ENCODE assay signal across 30 mouse cellular contexts in the genomic region with DNA sequence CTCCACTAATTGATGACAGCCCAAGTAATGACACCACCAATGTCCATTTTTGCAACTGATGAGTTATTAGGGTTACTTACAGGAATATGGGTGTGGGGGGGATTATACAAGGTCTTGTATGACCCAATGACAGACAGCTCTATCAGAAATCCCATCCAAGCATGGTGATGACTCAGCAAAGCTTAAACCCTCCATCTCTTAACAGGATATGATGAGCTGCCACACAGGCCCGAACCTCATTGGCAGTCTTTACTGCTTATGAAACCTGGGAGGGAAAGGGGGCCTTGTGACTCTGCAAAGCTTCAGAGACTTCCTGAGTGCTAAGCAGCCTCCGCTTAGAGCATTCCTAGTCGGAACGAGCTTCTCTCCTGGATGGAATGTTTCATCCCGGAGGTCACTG.
"Had no signal": no experiment of that assay in that cellular context is flagged by ENCODE, and none has a peak within 500 bp of the region (broad histone marks: within the 10 kb centered on the region; RNA-seq: fewer than 3 reads in every experiment).

No protein-coding gene starts in this region.

- H3K27ac ChIP-seq: heart, embryonic 13.5 days; heart, embryonic 15.5 days; hindbrain, embryonic 10.5 days; hindbrain, embryonic 12.5 days; hindbrain, embryonic 13.5 days; hindbrain, embryonic 14.5 days; hindbrain, embryonic 15.5 days; hindbrain, postnatal 0 days; intestine, embryonic 15.5 days; kidney, embryonic 15.5 days; kidney, postnatal 0 days; layer of hippocampus, adult 2 months; left cerebral cortex, adult 2 months had no signal

- H3K9me3 ChIP-seq: heart, embryonic 12.5 days; heart, embryonic 13.5 days; heart, embryonic 15.5 days; hindbrain, embryonic 10.5 days; hindbrain, embryonic 12.5 days; hindbrain, embryonic 13.5 days; hindbrain, embryonic 15.5 days; intestine, embryonic 15.5 days; kidney, embryonic 15.5 days had no signal

- DNase-seq: heart, postnatal 10 days; heart, postnatal 14 days; heart, postnatal 36 days; heart, postnatal 4 days; kidney, adult 11 months; kidney, adult 18-20 months; kidney, adult 2 months; kidney, adult 8-10 months; kidney, adult 9 months; kidney, postnatal 10 days; kidney, postnatal 14 days; kidney, postnatal 25 days; kidney, postnatal 36 days; kidney, postnatal 4 days; layer of hippocampus, adult 9-11 months; layer of hippocampus, postnatal 36 days had no signal

- H3K27me3 ChIP-seq: heart, embryonic 15.5 days; hindbrain, embryonic 12.5 days; hindbrain, embryonic 13.5 days; hindbrain, embryonic 15.5 days had no signal

- H3K9ac ChIP-seq: heart, embryonic 12.5 days; heart, embryonic 13.5 days; heart, embryonic 15.5 days; hindbrain, embryonic 12.5 days; hindbrain, embryonic 13.5 days; hindbrain, embryonic 14.5 days; hindbrain, embryonic 15.5 days; intestine, embryonic 15.5 days; kidney, embryonic 15.5 days had no signal

- H3K4me3 ChIP-seq: heart, embryonic 12.5 days; heart, embryonic 13.5 days; heart, embryonic 15.5 days; hindbrain, embryonic 10.5 days; hindbrain, embryonic 12.5 days; hindbrain, embryonic 13.5 days; hindbrain, embryonic 15.5 days; intestine, embryonic 15.5 days; kidney, embryonic 15.5 days; layer of hippocampus, adult 2 months; left cerebral cortex, adult 2 months had no signal

- H3K36me3 ChIP-seq: heart, embryonic 12.5 days; heart, embryonic 13.5 days; heart, embryonic 15.5 days; hindbrain, embryonic 10.5 days; hindbrain, embryonic 12.5 days; hindbrain, embryonic 13.5 days; hindbrain, embryonic 15.5 days; intestine, embryonic 15.5 days; kidney, embryonic 15.5 days had no signal
